Mouse (Mus musculus): Measurements from ENCODE around the gene Specc1l. TPM values are rescaled to one million over a fixed set of nuclear protein-coding genes. Genes with fewer than 3 reads are reported as not detected.

The Specc1l gene
- 5.6 and 7.5 TPM in 2 replicates for polyA plus RNA-seq (2015; fragmentation: Nextera tagmentation; extraction: Ambion mirVana)

DNA sequence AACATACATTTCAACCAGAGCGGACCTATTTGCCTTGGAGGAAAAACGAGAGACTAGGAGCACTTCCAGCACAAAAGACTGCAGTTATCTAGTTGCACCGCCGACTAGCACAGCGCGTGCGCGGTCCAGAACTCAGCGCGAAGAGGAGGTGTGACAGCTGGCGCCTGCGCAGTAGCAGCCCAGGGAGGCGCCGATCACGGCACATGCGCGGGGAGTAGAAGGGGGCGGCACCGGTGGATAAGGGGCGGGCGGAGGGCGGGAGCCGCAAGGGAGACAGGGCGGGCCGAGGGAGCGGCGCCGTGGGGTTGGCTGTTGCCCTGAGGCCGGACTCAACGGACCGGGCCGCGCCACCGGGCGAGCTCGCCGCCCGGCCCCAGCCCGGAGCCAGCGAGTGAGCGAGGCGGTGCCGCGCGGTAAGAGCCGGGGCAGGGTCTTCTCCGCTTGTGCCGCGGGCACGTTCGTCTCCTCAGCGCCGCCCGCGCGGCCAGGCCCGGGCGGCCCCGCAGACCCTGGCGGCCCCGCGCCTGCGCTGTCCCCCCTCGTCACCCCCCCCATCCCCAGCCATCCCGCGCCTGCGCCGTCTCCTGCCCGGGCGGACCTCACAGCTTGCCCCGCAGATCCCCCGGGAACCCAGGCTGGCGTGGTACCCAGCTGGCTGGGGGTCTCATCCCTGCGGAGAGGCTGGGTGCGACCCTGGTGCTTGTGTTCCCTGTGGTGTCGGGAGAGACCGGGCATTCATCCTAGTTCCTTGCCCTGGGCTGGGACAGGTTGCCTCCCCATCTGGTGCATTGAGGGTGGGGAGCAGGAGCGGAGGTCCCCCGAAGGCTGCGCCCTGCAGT lies at the start of gene Specc1l:
TSS of gene Specc1l (plus strand) at position 267 of the 839 bp plus-strand sequence.
- Histone ChIP-seq H3K27ac (peak within 1 kb of the TSS; percentile 90), H3K9ac (peak within 1 kb of the TSS; percentile 91), H3K9me3 (replicated peaks) (no peaks in the 10 kb centered on the region), H3K36me3 (no peaks in the 10 kb centered on the region), H3K4me3 (replicated peaks) (peak within 1 kb of the TSS; percentile 85), H3K27me3 (no peaks in the 10 kb centered on the region), H3K4me1 (replicated peaks) (peaks cover 26% of the 10 kb centered on the region), H3K4me2 (peak within 1 kb of the TSS; percentile 94)
- DNase-seq: peak; percentile 95
- peak; percentile 99 for ATAC-seq (ENCODE audit: low read depth)
- WGBS (ENCODE audit: insufficient replicate concordance): under 1% methylated on average over 73 of the region's 80 CpGs

DNA sequence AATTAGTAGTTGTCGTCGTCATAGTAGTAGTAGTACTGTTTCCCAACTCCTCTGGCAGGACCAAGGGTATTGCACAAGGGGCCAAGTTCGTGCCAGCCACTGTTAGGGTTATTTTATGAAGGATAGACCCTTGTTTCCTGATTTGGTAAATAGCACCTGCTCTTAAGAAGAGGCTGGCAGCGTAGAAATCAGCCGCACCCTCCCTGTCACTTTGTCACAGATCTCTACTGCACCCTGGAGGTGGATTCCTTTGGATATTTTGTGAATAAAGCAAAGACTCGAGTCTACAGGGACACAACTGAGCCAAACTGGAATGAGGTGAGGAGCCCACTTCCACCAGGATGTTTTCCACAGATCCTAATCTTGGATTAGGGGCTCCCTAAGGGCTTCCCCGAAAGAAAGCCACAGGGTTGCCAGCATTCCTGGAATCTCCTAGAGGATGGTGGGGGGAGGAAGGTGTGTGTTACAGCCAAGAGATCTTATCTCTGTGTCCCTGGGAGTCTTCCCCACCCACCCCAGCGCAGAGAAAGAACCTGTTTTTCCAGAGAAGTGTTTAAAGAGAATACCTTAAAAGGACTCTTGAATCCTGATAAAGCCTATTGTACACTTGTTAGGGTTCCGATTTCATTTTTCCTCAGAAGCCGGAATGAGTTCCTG lies 45.9 kb upstream of the Specc1l start:
- peaks cover 23% of the 10 kb centered on the region for H3K36me3 ChIP-seq
- no peaks in the 10 kb centered on the region for H3K9me3 ChIP-seq (replicated peaks)
- H3K27ac ChIP-seq: no peak overlapping the region
- DNase-seq (no peak), ATAC-seq (ENCODE audit: low read depth) (no peak)
- H3K4me1 ChIP-seq (replicated peaks): no peaks in the 10 kb centered on the region
- H3K9ac ChIP-seq: no peak overlapping the region
- no peak overlapping the region for H3K4me2 ChIP-seq
- no peak overlapping the region for H3K4me3 ChIP-seq (replicated peaks)
- 66% methylated on average over 10 of the region's 10 CpGs for WGBS (ENCODE audit: insufficient replicate concordance)
- H3K27me3 ChIP-seq: no peaks in the 10 kb centered on the region

DNA sequence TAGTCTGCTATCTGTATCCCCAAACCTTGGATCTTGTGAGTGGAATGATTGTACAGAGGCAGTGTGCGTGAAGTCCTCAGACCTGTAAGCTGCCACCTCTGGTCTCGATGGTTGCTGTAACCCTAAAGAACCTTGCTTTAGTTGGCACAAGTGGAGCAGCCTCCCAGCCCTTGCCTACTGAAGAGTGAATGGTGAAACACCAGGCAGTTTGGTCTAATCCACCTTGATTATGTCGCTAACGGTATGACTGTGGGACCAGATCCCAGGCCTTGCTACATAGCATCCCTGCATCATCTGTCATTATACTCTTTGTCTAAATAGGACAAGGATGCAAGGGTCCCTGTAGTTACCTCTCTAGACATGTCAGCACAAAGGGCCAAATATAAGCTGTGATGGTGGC lies 45.3 kb upstream of the Specc1l start:
- H3K9ac ChIP-seq: no peak overlapping the region

GRCm38 (mm10) chr10:75170207-75170850 lies 41.5 kb upstream of the Specc1l start:
- no peaks in the 10 kb centered on the region for H3K36me3 ChIP-seq
- no peak overlapping the region for H3K4me2 ChIP-seq
- peaks cover 8% of the 10 kb centered on the region for H3K4me1 ChIP-seq (replicated peaks)
- no peak overlapping the region for H3K4me3 ChIP-seq (replicated peaks)
- H3K9me3 ChIP-seq (replicated peaks): no peaks in the 10 kb centered on the region
- H3K27ac ChIP-seq: no peak overlapping the region
- DNase-seq (no peak), ATAC-seq (ENCODE audit: low read depth) (peak; percentile 48)
- 47% methylated on average over 12 of the region's 12 CpGs for WGBS (ENCODE audit: insufficient replicate concordance)
- no peaks in the 10 kb centered on the region for H3K27me3 ChIP-seq
- H3K9ac ChIP-seq: no peak overlapping the region

More for the DNA sequence above, 45.3 kb upstream of the Specc1l start:
- H3K27me3 ChIP-seq: no peaks in the 10 kb centered on the region
- ATAC-seq (ENCODE audit: low read depth) (no peak), DNase-seq (no peak)
- no peaks in the 10 kb centered on the region for H3K9me3 ChIP-seq (replicated peaks)
- H3K4me2 ChIP-seq: no peak overlapping the region
- H3K4me3 ChIP-seq (replicated peaks): no peak overlapping the region
- 77% methylated on average over 4 of the region's 4 CpGs for WGBS (ENCODE audit: insufficient replicate concordance)
- H3K27ac ChIP-seq: no peak overlapping the region
- no peaks in the 10 kb centered on the region for H3K4me1 ChIP-seq (replicated peaks)
- H3K36me3 ChIP-seq: peaks cover 22% of the 10 kb centered on the region

DNA sequence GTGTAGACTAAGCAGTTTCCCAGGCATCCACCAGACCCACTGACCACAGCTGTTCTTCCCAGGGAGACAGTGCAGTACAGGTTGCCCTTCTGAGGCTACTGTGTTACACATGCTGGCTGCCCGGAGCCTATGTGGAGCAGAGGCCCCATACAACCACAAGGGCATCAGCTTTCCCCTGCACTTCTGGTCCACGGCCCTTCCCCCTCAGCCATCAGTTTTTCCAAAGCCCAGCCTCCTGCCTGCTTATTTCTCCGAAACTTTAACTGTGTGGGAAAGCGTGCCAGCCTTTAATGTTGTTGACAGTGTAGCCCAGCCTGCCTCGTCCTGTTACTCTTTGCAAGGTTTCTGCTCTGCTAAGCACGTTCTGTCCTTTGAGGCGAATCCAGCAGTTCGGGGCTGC lies 38.8 kb upstream of the Specc1l start:
- no peaks in the 10 kb centered on the region for H3K27me3 ChIP-seq
- 66% methylated on average over 8 of the region's 8 CpGs for WGBS (ENCODE audit: insufficient replicate concordance)
- no peak for DNase-seq
- H3K9me3 ChIP-seq (replicated peaks): no peaks in the 10 kb centered on the region
- H3K4me3 ChIP-seq (replicated peaks): no peak overlapping the region
- no peak overlapping the region for H3K9ac ChIP-seq
- H3K27ac ChIP-seq: no peak overlapping the region
- H3K36me3 ChIP-seq: peaks cover 17% of the 10 kb centered on the region
- ATAC-seq (ENCODE audit: low read depth): no peak
- H3K4me1 ChIP-seq (replicated peaks): peaks cover 14% of the 10 kb centered on the region
- no peak overlapping the region for H3K4me2 ChIP-seq

- Histone ChIP-seq H3K36me3 (peaks cover 24% of the 10 kb centered on the region), H3K4me1 (replicated peaks) (peaks cover 14% of the 10 kb centered on the region), H3K27me3 (no peaks in the 10 kb centered on the region), H3K4me2 (no peak overlapping the region), H3K4me3 (replicated peaks) (no peak overlapping the region), H3K27ac (no peak overlapping the region), H3K9ac (no peak overlapping the region), H3K9me3 (replicated peaks) (no peaks in the 10 kb centered on the region)
- no peak for DNase-seq
- ATAC-seq (ENCODE audit: low read depth): 0 out of 2 replicates have a peak, but pooled peaks have one; percentile 22
- 75% methylated on average over 12 of the region's 12 CpGs for WGBS (ENCODE audit: insufficient replicate concordance)
Measured at GRCm38 (mm10) chr10:75173712-75174111, 38.2 kb upstream of the Specc1l start.

- Histone ChIP-seq H3K9ac (no peak overlapping the region), H3K4me2 (no peak overlapping the region), H3K9me3 (replicated peaks) (no peaks in the 10 kb centered on the region), H3K27ac (no peak overlapping the region), H3K4me1 (replicated peaks) (peaks cover 14% of the 10 kb centered on the region), H3K27me3 (no peaks in the 10 kb centered on the region), H3K36me3 (peaks cover 44% of the 10 kb centered on the region), H3K4me3 (replicated peaks) (no peak overlapping the region)
- WGBS (ENCODE audit: insufficient replicate concordance): 58% methylated on average over 8 of the region's 8 CpGs
- no peak for DNase-seq
- ATAC-seq (ENCODE audit: low read depth): peak; percentile 36; the same call in 1 of the 2 replicates
Measured at GRCm38 (mm10) chr10:75176494-75176893, 35.4 kb upstream of the Specc1l start.

- no peak for ATAC-seq (ENCODE audit: low read depth)
- H3K4me2 ChIP-seq: no peak overlapping the region
- H3K9ac ChIP-seq: no peak overlapping the region
- WGBS (ENCODE audit: insufficient replicate concordance): 62% methylated on average over 5 of the region's 5 CpGs
- H3K4me3 ChIP-seq (replicated peaks): no peak overlapping the region
- no peaks in the 10 kb centered on the region for H3K27me3 ChIP-seq
- H3K27ac ChIP-seq: no peak overlapping the region
- H3K9me3 ChIP-seq (replicated peaks): no peaks in the 10 kb centered on the region
- no peak for DNase-seq
- peaks cover 7% of the 10 kb centered on the region; the same call in 1 of the 2 replicates for H3K4me1 ChIP-seq (replicated peaks)
- H3K36me3 ChIP-seq: peaks cover 50% of the 10 kb centered on the region
Measured at GRCm38 (mm10) chr10:75178911-75179310, 33.0 kb upstream of the Specc1l start.

DNA sequence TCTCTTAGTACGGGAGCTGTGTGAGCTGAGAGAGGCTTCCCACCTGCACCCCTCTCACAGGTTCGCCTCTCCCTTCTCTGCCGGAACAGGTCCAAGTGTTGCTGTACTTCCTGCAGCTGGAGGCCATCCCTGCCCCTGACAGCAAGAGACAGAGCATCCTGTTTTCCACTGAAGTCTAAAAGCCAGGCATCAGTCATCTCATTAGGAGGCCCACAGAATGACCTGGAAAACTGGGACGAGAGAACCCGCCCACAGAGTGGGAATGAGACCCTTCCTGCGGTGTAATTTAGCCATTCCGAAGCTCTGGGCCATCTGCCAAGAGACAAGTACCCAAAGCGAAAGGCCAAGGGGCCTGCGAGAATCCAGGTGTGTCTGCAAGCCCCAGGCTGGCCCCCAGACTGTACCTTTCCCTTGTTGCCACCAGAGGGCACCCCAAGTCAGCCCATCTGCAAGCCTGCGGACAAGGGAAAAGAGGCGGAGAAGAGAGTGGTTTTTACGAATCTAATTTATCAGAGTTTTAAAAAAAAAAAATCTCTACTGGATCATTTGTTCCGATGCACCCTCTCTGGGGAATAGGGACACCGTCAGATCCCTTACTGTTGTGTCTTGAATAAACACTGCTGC lies 29.6 kb upstream of the Specc1l start:
- no peak overlapping the region for H3K9ac ChIP-seq
- peaks cover 5% of the 10 kb centered on the region for H3K4me1 ChIP-seq (replicated peaks)
- H3K27me3 ChIP-seq: no peaks in the 10 kb centered on the region
- no peak overlapping the region for H3K4me2 ChIP-seq
- peak; percentile 31 for DNase-seq
- ATAC-seq (ENCODE audit: low read depth): no peak
- peaks cover 41% of the 10 kb centered on the region for H3K36me3 ChIP-seq
- WGBS (ENCODE audit: insufficient replicate concordance): 52% methylated on average over 14 of the region's 14 CpGs
- H3K9me3 ChIP-seq (replicated peaks): no peaks in the 10 kb centered on the region
- H3K27ac ChIP-seq: no peak overlapping the region
- no peak overlapping the region for H3K4me3 ChIP-seq (replicated peaks)

DNA sequence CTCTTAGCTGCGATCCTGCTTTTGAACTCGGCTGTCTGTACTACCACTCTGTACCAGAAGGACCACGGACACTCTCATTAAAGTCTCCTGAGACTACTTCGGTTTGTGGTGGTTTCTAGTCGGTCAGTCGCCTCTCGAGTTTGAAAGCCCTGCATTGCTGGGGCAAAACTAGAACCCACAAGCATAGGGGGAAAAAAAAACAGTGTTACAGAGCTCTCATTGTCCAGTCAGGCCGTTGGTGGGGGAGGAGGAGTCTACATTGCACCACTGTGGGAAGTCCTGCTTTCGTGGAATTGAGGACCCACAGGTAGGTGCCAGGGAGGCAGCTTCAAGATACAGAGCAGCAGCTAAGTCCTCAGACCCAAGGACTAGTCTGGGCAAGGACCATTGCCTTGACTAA lies 27.0 kb upstream of the Specc1l start:
- Histone ChIP-seq H3K9me3 (replicated peaks) (no peaks in the 10 kb centered on the region), H3K27ac (no peak overlapping the region), H3K4me2 (no peak overlapping the region), H3K4me3 (replicated peaks) (no peak overlapping the region), H3K4me1 (replicated peaks) (peaks cover 11% of the 10 kb centered on the region), H3K27me3 (no peaks in the 10 kb centered on the region), H3K9ac (no peak overlapping the region), H3K36me3 (peaks cover 15% of the 10 kb centered on the region)
- ATAC-seq (ENCODE audit: low read depth) (no peak), DNase-seq (no peak)
- WGBS (ENCODE audit: insufficient replicate concordance): 74% methylated on average over 9 of the region's 9 CpGs

GRCm38 (mm10) chr10:75186551-75186950 lies 25.3 kb upstream of the Specc1l start:
- Histone ChIP-seq H3K4me2 (no peak overlapping the region), H3K9me3 (replicated peaks) (no peaks in the 10 kb centered on the region), H3K4me3 (replicated peaks) (no peak overlapping the region), H3K27ac (no peak overlapping the region), H3K4me1 (replicated peaks) (peaks cover 11% of the 10 kb centered on the region), H3K36me3 (0 out of 2 replicates have a peak, but pooled peaks cover 6% of the 10 kb centered on the region), H3K27me3 (no peaks in the 10 kb centered on the region), H3K9ac (no peak overlapping the region)
- DNase-seq: no peak
- 40% methylated on average over 6 of the region's 6 CpGs for WGBS (ENCODE audit: insufficient replicate concordance)
- ATAC-seq (ENCODE audit: low read depth): no peak

All from liver, embryonic 13.5 days (tissue).